Mouse (Mus musculus) cortical plate, adult 2 months (tissue): Measurements from ENCODE around the gene Mpl.
A peak's percentile ranks its signal among the peaks of the same experiment; 100 is the strongest.

Experiments
- CTCF ChIP-seq: fragments of 200-500 bp; IDR thresholded peaks from 2 replicates; pipeline ENCODE4 v1.5.1; 2011; ENCODE audit warnings: mild to moderate bottlenecking, control low read depth, low read length; ENCODE audit not compliant: insufficient read depth; ENCODE audit errors: extremely low read depth
- POLR2A ChIP-seq: fragments of 200-500 bp; IDR thresholded peaks from 2 replicates; pipeline ENCODE4 v1.6.1; 2011; ENCODE audit warnings: mild to moderate bottlenecking, low read length, control low read depth; ENCODE audit not compliant: insufficient read depth; ENCODE audit errors: extremely low read depth

DNA sequence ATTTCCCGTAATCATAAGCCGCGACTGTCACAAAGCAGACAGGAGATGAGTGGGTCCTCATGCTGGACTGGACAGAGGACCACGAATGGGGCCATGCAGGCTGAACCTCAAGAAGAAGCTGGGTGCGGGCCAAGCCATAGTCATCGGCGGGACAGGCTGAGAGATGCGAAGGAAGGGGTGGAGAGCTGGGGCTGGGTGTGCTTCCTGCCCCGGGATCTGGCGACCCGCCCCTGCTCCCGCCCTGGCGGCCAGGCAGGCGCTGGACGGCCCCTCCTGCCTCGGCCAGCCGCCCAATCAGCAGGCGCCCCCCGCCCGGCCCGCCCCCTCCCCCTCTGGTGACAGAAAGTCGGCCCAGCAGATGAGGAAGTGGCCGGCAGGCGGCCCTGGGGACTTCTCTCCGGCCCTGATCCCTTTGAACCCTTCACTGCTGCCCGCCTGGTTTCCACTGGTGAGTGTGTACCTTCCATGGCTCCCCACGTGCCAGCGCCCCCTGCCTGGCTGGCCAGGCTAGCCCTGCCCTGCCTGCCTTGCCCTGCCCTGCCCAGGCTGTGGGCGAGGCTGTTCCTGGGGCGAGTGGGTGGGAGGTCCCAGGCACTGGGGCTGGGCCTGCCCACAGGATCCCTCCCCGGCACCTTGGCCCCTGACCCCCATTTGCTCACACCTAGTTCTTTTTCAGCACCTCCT is 29.4 kb downstream of the Mpl start, which contains the start of gene Elovl1:
- peak; percentile 15; the same call in 1 of the 2 replicates for TF ChIP-seq CTCF
- 0 out of 2 replicates have a peak, but pooled peaks have one; percentile 18 for TF ChIP-seq POLR2A
